Mouse (Mus musculus) MEL (cell line): ENCODE measurements around the gene Fezf2. TPM values are rescaled to one million over a fixed set of nuclear protein-coding genes. Genes with fewer than 3 reads are reported as not detected.

Experiments
- DNase-seq: peaks from one replicate; pipeline ENCODE4 v3.0.0; 2011; ENCODE audit warnings: low read depth, low spot score
- H3K27ac ChIP-seq: 2 replicates; pipeline ENCODE4 v1.5.1; 2012; ENCODE audit warnings: low read depth, mild to moderate bottlenecking, control low read depth, low read length, moderate library complexity; ENCODE audit not compliant: control insufficient read depth
- H3K27me3 ChIP-seq, 2 experiments: fragments of 150-350 bp in 1 of 2; sonication (generic) in 1 of 2; 2 replicates each; pipeline ENCODE4 v1.6.1; 2012; ENCODE audit warnings: low read length in 2 of 2, mild to moderate bottlenecking in 2 of 2, improper control_type of control experiment in 1 of 2, moderate library complexity in 1 of 2; ENCODE audit not compliant: insufficient read depth in 2 of 2, control insufficient read depth in 1 of 2
- H3K36me3 ChIP-seq, 2 experiments: 2 replicates each; pipeline ENCODE4 v1.6.1; 2012 to 2014; ENCODE audit warnings: low read length in 2 of 2, improper control_type of control experiment in 1 of 2, inconsistent platforms in 1 of 2, mild to moderate bottlenecking in 1 of 2; ENCODE audit not compliant: insufficient read depth in 2 of 2, control insufficient read depth in 1 of 2
- H3K4me1 ChIP-seq, 2 experiments: fragments of 150-350 bp in 1 of 2; sonication (generic) in 1 of 2; 2 replicates each; pipeline ENCODE4 v1.6.1; 2012; ENCODE audit warnings: low read length in 2 of 2, improper control_type of control experiment in 1 of 2, mild to moderate bottlenecking in 1 of 2; ENCODE audit not compliant: insufficient read depth in 2 of 2, control insufficient read depth in 1 of 2
- H3K4me3 ChIP-seq, 2 experiments: fragments of 150-350 bp in 1 of 2; sonication (generic) in 1 of 2; 2 replicates each; pipeline ENCODE4 v1.5.1; 2012; ENCODE audit warnings: low read depth in 2 of 2, low read length in 2 of 2, mild to moderate bottlenecking in 2 of 2, moderate library complexity in 2 of 2, control low read depth in 1 of 2, improper control_type of control experiment in 1 of 2; ENCODE audit not compliant: control insufficient read depth in 1 of 2, insufficient read depth in 1 of 2
- H3K79me2 ChIP-seq: 2 replicates; pipeline ENCODE4 v1.6.1; 2012; ENCODE audit warnings: mild to moderate bottlenecking, low read length, moderate library complexity; ENCODE audit not compliant: control insufficient read depth, poor library complexity, insufficient read depth
- H3K9ac ChIP-seq: 2 replicates; pipeline ENCODE4 v1.6.1; 2012; ENCODE audit warnings: low read depth, mild to moderate bottlenecking, control low read depth, low read length, moderate library complexity; ENCODE audit not compliant: control insufficient read depth, poor library complexity, severe bottlenecking
- H3K9me3 ChIP-seq: fragments of 150-350 bp; sonication (generic); replicated peaks from 2 replicates; pipeline ENCODE4 v1.6.1; 2012; ENCODE audit warnings: mild to moderate bottlenecking, low read length, improper control_type of control experiment, moderate library complexity; ENCODE audit not compliant: insufficient read depth
- CHD2 ChIP-seq: IDR thresholded peaks from 2 replicates; pipeline ENCODE4 v1.6.1; 2011; ENCODE audit warnings: low read length, improper control_type of control experiment
- CTCF ChIP-seq, 3 experiments: IDR thresholded peaks in 2 of 3; conservative IDR thresholded peaks in 1 of 3; 2 replicates each; pipeline ENCODE4 v1.5.1; 2011 to 2012; ENCODE audit warnings: low read length in 3 of 3, low read depth in 2 of 3, mild to moderate bottlenecking in 2 of 3, improper control_type of control experiment in 1 of 3, inconsistent platforms in 1 of 3, mixed read lengths in 1 of 3, moderate library complexity in 1 of 3; ENCODE audit not compliant: control insufficient read depth in 1 of 3, insufficient read depth in 1 of 3, poor library complexity in 1 of 3, severe bottlenecking in 1 of 3
- ELF1 ChIP-seq: IDR thresholded peaks from 2 replicates; pipeline ENCODE4 v1.6.1; 2014; ENCODE audit warnings: low read depth, mild to moderate bottlenecking, inconsistent platforms, low read length, improper control_type of control experiment, moderate library complexity
- MAX ChIP-seq: IDR thresholded peaks from 2 replicates; pipeline ENCODE4 v1.6.1; 2011; ENCODE audit warnings: low read length, improper control_type of control experiment
- POLR2AphosphoS2 ChIP-seq: IDR thresholded peaks from 2 replicates; pipeline ENCODE4 v1.6.1; 2011; ENCODE audit warnings: low read length, improper control_type of control experiment
- ZKSCAN1 ChIP-seq: IDR thresholded peaks from 2 replicates; pipeline ENCODE4 v1.6.1; 2012; ENCODE audit warnings: low read depth, mild to moderate bottlenecking, inconsistent platforms, low read length, improper control_type of control experiment, moderate library complexity
- polyA plus RNA-seq, 2 experiments: library from polyadenylated mRNA; stranded (reverse) in 1 of 2; unstranded in 1 of 2; fragments of >175 nt in 1 of 2; fragments of >200 nt in 1 of 2; gene quantifications; 2 replicates each; pipeline versions ENCODE4 v1.2.1 to v1.2.4; 2012; ENCODE audit warnings: low replicate concordance in 2 of 2, low read depth in 1 of 2; ENCODE audit not compliant: insufficient read length in 2 of 2, insufficient read depth in 1 of 2, missing spikeins in 1 of 2
- total RNA-seq: library from RNA; depleted of rRNA; stranded (reverse); fragments of 300-350 nt; gene quantifications from 2 replicates; pipeline ENCODE4 v1.2.3, GENCODE M21; 2012

Gene Fezf2
- total and polyA plus RNA-seq, 3 experiments: not detected

- H3K27me3 ChIP-seq: no peaks in the 10 kb centered on the region
- no peaks in the 10 kb centered on the region for H3K4me1 ChIP-seq
- H3K9me3 ChIP-seq: no peaks in the 10 kb centered on the region
- no peak for DNase-seq
- no peaks in the 10 kb centered on the region for H3K36me3 ChIP-seq
- H3K27ac ChIP-seq: no peak overlapping the region
- no peak overlapping the region for H3K9ac ChIP-seq
- no peak overlapping the region for H3K4me3 ChIP-seq
- H3K79me2 ChIP-seq: no peaks in the 10 kb centered on the region
- no peak for TF ChIP-seq MAX
Observed at GRCm38 (mm10) chr14:12341075-12341788, 6.8 kb downstream of the Fezf2 start.

GRCm38 (mm10) chr14:12340238-12341074 lies 7.5 kb downstream of the Fezf2 start:
- no peak overlapping the region for H3K27ac ChIP-seq
- H3K36me3 ChIP-seq: no peaks in the 10 kb centered on the region
- H3K9me3 ChIP-seq: no peaks in the 10 kb centered on the region
- no peak for TF ChIP-seq CHD2
- TF ChIP-seq POLR2AphosphoS2: no peak
- TF ChIP-seq ELF1: no peak
- no peak for TF ChIP-seq ZKSCAN1
- TF ChIP-seq, all 39 proteins: peak for 0
- no peaks in the 10 kb centered on the region for H3K4me1 ChIP-seq
- H3K27me3 ChIP-seq: no peaks in the 10 kb centered on the region
- H3K9ac ChIP-seq: no peak overlapping the region
- no peak overlapping the region for H3K4me3 ChIP-seq
- H3K79me2 ChIP-seq: no peaks in the 10 kb centered on the region
- DNase-seq: no peak

GRCm38 (mm10) chr14:12338811-12339565 lies 9.0 kb downstream of the Fezf2 start:
- no peak for TF ChIP-seq CTCF (IDR thresholded peaks at IDR 0.05 in 2 of 3, conservative IDR thresholded peaks at IDR 0.05 in 1 of 3; ENCODE audit: control insufficient read depth in 1 of 3, insufficient read depth in 1 of 3, low read depth in 2 of 3, low read length in 3 of 3, poor library complexity in 1 of 3, severe bottlenecking in 1 of 3)
- no peak overlapping the region for H3K27ac ChIP-seq
- no peak overlapping the region for H3K9ac ChIP-seq

More at GRCm38 (mm10) chr14:12338811-12339565, 9.0 kb downstream of the Fezf2 start:
- no peak overlapping the region for H3K4me3 ChIP-seq
- H3K4me1 ChIP-seq: no peaks in the 10 kb centered on the region
- H3K27me3 ChIP-seq: no peaks in the 10 kb centered on the region
- DNase-seq: no peak
- H3K9me3 ChIP-seq: no peaks in the 10 kb centered on the region
- H3K36me3 ChIP-seq: no peaks in the 10 kb centered on the region
- H3K79me2 ChIP-seq: no peaks in the 10 kb centered on the region
